Mouse (Mus musculus) spleen, postnatal 14 days (tissue): Measurements from ENCODE around the gene Olfr1112.
"Not testable (repeated sequence)": the region's sequence is repeated elsewhere in the genome, so short reads cannot be mapped to it uniquely, and the experiment has no call there.

Source experiments
- DNase-seq, 2 experiments: peaks; one replicate each; pipeline ENCODE4 v3.0.0; 2021 to 2022; ENCODE audit warnings: low spot score in 2 of 2

Olfr1112 gene

DNA sequence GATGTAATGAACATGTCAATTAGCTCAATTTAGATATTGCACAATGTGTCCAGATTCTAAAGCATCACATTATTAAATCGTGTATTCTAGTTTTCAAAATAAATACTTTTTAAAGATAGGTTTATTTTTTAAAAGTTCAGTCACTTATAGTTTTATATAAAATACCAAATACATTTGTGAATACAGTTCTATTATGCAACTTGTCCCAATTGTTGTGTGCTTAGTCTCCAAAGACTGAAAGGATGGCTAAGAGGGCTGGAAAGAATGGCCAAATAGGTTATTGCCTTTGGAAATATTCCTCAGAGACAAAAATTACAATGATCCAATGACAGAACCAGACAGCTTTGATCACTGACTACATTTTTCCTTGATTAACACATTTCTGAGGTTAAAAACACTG is at the start of gene Olfr1112:
Gene Olfr1112 (plus strand): TSS at position 301 of the 400 bp plus-strand sequence.
- no peak for DNase-seq

GRCm38 (mm10) chr2:87140200-87140599 is 47.4 kb upstream of the Olfr1112 start, which contains the start of gene Olfr1110:
TSS of gene Olfr1110 (minus strand) at chr2:87140300.
- DNase-seq = no peak

DNA sequence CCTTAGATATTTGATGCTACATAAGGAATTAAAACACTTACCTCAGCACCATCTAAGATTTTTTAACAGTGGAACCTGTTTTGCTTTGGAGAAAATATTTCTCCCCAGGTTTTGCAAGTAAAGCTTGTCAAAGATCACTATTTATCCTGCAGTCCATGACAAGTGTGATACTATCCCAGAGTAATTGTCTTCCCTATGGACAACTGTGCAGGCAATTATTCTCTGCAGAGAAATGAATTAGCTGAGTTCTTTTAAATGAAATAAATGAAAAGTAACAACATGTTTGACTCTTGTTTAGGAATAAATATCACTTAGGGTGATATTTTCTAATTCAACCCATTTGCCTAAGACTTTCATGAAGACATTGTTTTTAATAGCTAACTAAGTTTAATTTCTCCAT is 35.1 kb upstream of the Olfr1112 start, which contains the start of gene Olfr1111:
Gene Olfr1111 (minus strand): TSS at position 101 of the 400 bp plus-strand sequence.
- DNase-seq = no peak

GRCm38 (mm10) chr2:87167731-87168130 is 19.9 kb upstream of the Olfr1112 start:
- not testable (repeated sequence) for DNase-seq

DNA sequence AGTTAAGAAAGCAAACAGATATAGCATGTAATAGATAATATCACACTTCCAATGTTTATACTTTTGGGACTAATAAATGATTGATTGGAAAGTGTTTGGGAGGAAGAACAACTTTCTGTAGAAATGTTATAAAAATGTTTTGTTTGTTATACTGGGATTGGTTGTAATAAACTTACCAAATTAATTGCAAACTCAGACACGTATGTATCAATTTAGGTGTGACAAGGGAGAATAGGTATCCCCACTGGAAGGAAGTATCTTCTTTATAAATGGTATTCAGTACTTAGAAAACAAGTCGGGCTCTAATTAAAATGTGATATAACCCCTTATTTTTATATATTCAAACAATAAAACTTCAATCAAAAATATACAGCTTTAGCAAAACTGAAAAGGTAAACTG is 21.1 kb downstream of the Olfr1112 start, which contains the start of gene Olfr1113:
Gene Olfr1113 (plus strand): TSS at position 301 of the 400 bp plus-strand sequence.
- no peak for DNase-seq
